ENCODE assay signal across 12 mouse cellular contexts in the genomic region with DNA sequence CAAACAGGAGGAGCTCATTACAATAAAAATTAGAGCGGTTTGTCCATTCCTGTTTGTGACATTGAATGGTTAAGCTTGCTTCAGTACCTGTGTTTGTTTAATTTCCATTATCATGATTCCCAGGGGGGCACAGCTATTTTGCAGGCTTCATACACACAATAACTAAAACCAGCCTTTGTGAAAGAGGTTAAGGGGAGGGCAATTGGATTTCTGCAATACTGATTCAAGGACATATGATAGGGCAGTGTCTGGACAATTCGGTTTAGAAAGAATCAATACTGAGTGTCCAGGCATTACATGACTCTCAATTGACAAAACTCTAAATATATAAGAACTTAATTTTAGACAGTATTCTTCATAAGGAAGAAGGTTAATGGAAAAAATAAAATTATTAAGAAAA.
"Had no signal": no experiment of that assay in that cellular context is flagged by ENCODE, and none has a peak within 500 bp of the region (broad histone marks: within the 10 kb centered on the region; RNA-seq: fewer than 3 reads in every experiment).

No protein-coding gene starts in this region.

- H3K9me3 ChIP-seq: limb, embryonic 15.5 days; neural tube, embryonic 12.5 days had no signal

- H3K4me2 ChIP-seq: limb, embryonic 15.5 days; neural tube, embryonic 12.5 days had no signal

- H3K36me3 ChIP-seq: limb, embryonic 15.5 days; neural tube, embryonic 12.5 days had no signal

- H3K9ac ChIP-seq: limb, embryonic 15.5 days; liver, embryonic 14.5 days; neural tube, embryonic 12.5 days had no signal

- DNase-seq: kidney, adult 11 months; kidney, adult 9 months; kidney, postnatal 36 days; layer of hippocampus, adult 9-11 months; layer of hippocampus, postnatal 36 days; lung, adult 18-20 months; right cerebral cortex, postnatal 14 days; thymus, postnatal 36 days had no signal

- H3K4me1 ChIP-seq: limb, embryonic 15.5 days; neural tube, embryonic 12.5 days had no signal

- H3K4me3 ChIP-seq: limb, embryonic 15.5 days; neural tube, embryonic 12.5 days had no signal

- H3K27ac ChIP-seq: kidney, postnatal 0 days; limb, embryonic 15.5 days; liver, embryonic 14.5 days; neural tube, embryonic 12.5 days had no signal

- H3K27me3 ChIP-seq: limb, embryonic 15.5 days; neural tube, embryonic 12.5 days had no signal
